Mouse (Mus musculus) intestine, embryonic 16.5 days (tissue): Measurements from ENCODE around the gene Itprid1. TPM values are rescaled to one million over a fixed set of nuclear protein-coding genes. Genes with fewer than 3 reads are reported as not detected.

Experiments used
- ATAC-seq: fragments of 200-750 bp; cut with Nextera tagmentation; 2 replicates; pipeline ENCODE4 v1.8.0; 2017; ENCODE audit warnings: moderate TSS enrichment, moderate library complexity
- H3K27ac ChIP-seq: fragments of 300-500 bp; sonication (generic); 2 replicates; pipeline ENCODE4 v1.5.1; 2014; ENCODE audit warnings: mild to moderate bottlenecking, low read length
- H3K27me3 ChIP-seq: fragments of 300-500 bp; sonication (generic); replicated peaks from 2 replicates; pipeline ENCODE4 v1.6.1; 2014; ENCODE audit warnings: low read length, control low read depth, mixed read lengths; ENCODE audit not compliant: control insufficient read depth, insufficient read depth
- H3K36me3 ChIP-seq: fragments of 300-500 bp; sonication (generic); 2 replicates; pipeline ENCODE4 v1.6.1; 2014; ENCODE audit warnings: low read length, control low read depth; ENCODE audit not compliant: control insufficient read depth, insufficient read depth
- H3K4me1 ChIP-seq: fragments of 300-500 bp; sonication (generic); 2 replicates; pipeline ENCODE4 v1.6.1; 2014; ENCODE audit warnings: low read length, control low read depth, mixed read lengths; ENCODE audit not compliant: control insufficient read depth, insufficient read depth
- H3K4me2 ChIP-seq: fragments of 300-500 bp; sonication (generic); 2 replicates; pipeline ENCODE4 v1.6.1; 2014; ENCODE audit warnings: low read depth, low read length, control low read depth
- H3K4me3 ChIP-seq: fragments of 300-500 bp; sonication (generic); 2 replicates; pipeline ENCODE4 v1.5.1; 2014; ENCODE audit warnings: mild to moderate bottlenecking, low read length
- H3K9ac ChIP-seq: fragments of 300-500 bp; sonication (generic); 2 replicates; pipeline ENCODE4 v1.6.1; 2014; ENCODE audit warnings: low read depth, low read length
- H3K9me3 ChIP-seq: fragments of 300-500 bp; sonication (generic); 2 replicates; pipeline ENCODE4 v1.6.1; 2016; ENCODE audit warnings: low read length, control low read depth; ENCODE audit not compliant: control insufficient read depth
- WGBS: fragments of 180-500 bp; shearing (Covaris S2); extraction: QIAGEN DNeasy Blood & Tissue Kit; methylation state at CpG from one replicate; pipeline ENCODE4 v1.1.7; 2014; 5-methylcytosine and 5-hydroxymethylcytosine counted together
- polyA plus RNA-seq: library from polyadenylated mRNA; unstranded; fragments of >200 nt; fragmentation: Nextera tagmentation; extraction: Ambion mirVana; gene quantifications from 2 replicates; pipeline ENCODE4 v1.2.1, GENCODE M21; 2015

Gene Itprid1
- polyA plus RNA-seq, 1 experiment from 2014 or later, result not detected

DNA sequence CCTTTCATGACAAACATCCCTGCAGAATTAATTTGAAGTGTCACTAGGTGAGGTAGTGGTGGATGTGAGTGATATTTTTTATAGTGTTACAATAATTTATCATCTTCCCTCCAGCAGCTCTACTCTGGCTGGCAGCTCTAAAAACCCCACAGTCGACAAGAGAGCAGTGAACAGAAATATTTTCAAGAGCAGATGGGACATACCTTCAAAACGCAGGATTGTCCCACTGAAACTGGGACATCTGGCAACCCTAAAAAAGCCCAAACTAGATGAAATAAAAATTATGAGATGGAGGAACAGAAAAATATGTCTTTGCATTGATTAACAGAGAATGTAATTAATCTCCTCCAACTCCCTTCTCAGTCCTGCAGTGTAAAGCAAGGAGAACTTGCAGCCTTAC is 30.2 kb upstream of the Itprid1 start:
- Histone ChIP-seq H3K9me3 (no peaks in the 10 kb centered on the region), H3K4me2 (no peak overlapping the region), H3K36me3 (no peaks in the 10 kb centered on the region), H3K4me3 (no peak overlapping the region), H3K27ac (no peak overlapping the region), H3K4me1 (no peaks in the 10 kb centered on the region), H3K27me3 (no peaks in the 10 kb centered on the region), H3K9ac (no peak overlapping the region)
- WGBS, result 70% methylated on average over 2 of the region's 2 CpGs
- ATAC-seq, result no peak

DNA sequence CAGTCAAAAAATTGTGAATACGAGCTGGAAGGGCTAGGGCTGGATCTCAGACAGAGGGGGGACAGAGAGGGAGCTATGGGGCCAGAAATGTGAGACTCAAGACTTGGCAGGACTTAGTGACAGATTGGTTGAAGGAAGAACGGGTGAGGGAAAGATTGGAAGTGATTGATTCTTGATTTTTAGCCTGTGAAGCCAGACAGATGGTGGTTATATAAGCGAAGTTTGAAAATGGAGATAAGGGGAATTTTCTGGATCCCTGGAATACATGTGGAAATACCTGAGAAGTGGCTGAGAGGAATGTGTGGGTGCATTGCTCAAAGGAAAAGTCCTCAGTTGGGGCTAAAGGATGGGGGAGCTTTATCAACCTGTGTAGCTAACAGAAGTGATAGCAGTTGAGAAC is 28.0 kb upstream of the Itprid1 start:
- ATAC-seq, result no peak
- H3K36me3 ChIP-seq, result no peaks in the 10 kb centered on the region
- 66% methylated on average over 3 of the region's 3 CpGs for WGBS
- H3K9me3 ChIP-seq, result no peaks in the 10 kb centered on the region
- no peak overlapping the region for H3K9ac ChIP-seq
- H3K4me1 ChIP-seq, result no peaks in the 10 kb centered on the region
- no peak overlapping the region for H3K27ac ChIP-seq
- no peak overlapping the region for H3K4me2 ChIP-seq
- no peaks in the 10 kb centered on the region for H3K27me3 ChIP-seq
- no peak overlapping the region for H3K4me3 ChIP-seq

DNA sequence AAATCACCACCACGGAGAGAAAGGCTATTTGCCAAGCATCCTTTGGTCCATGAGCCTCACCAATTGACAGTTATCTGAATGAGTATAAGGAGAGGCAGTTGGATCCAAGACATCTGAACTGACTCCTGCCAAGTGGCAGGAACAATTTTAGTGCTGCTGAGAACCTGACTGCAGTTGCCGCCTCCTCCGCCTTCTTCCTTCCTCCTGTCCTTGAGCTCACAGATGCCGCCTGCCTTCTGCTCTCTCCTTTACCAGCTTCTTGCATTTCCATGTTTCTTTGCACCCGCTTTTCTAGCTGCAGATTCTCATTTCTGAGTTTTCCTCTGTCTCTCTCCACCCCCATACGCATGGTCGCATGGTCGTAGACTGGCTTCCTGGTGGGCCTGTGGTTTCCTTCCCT is 25.5 kb upstream of the Itprid1 start:
- H3K9me3 ChIP-seq, result no peaks in the 10 kb centered on the region
- ATAC-seq, result no peak
- 83% methylated on average over 8 of the region's 8 CpGs for WGBS
- H3K9ac ChIP-seq, result no peak overlapping the region
- no peak overlapping the region for H3K4me2 ChIP-seq
- H3K4me3 ChIP-seq, result no peak overlapping the region
- H3K36me3 ChIP-seq, result no peaks in the 10 kb centered on the region
- H3K4me1 ChIP-seq, result no peaks in the 10 kb centered on the region
- H3K27ac ChIP-seq, result no peak overlapping the region
- H3K27me3 ChIP-seq, result no peaks in the 10 kb centered on the region

DNA sequence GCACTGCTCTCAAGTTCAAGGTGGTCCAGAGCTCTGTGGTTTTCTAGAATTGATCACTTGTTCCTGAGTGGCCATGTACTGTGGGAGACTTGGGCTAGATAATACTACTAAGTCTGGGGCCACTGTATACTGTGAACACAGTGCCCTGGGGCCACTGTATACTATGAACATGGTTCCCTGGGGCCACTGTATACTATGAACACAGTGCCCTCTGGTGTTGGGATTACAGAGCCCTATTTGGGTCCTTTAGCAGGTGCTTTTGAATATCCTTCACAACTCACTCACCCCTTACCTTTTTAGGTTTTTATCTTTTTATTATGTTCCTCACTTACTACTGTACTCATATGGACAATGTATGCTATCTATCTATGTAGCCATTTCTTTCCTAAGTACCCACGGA is 24.3 kb upstream of the Itprid1 start:
- no peaks in the 10 kb centered on the region for H3K9me3 ChIP-seq
- ATAC-seq, result no peak
- no peaks in the 10 kb centered on the region for H3K27me3 ChIP-seq
- no peaks in the 10 kb centered on the region for H3K4me1 ChIP-seq
- no peaks in the 10 kb centered on the region for H3K36me3 ChIP-seq
- no peak overlapping the region for H3K27ac ChIP-seq
- H3K9ac ChIP-seq, result no peak overlapping the region
- H3K4me2 ChIP-seq, result no peak overlapping the region
- 65% methylated on average over 1 of the region's 1 CpGs for WGBS
- no peak overlapping the region for H3K4me3 ChIP-seq

DNA sequence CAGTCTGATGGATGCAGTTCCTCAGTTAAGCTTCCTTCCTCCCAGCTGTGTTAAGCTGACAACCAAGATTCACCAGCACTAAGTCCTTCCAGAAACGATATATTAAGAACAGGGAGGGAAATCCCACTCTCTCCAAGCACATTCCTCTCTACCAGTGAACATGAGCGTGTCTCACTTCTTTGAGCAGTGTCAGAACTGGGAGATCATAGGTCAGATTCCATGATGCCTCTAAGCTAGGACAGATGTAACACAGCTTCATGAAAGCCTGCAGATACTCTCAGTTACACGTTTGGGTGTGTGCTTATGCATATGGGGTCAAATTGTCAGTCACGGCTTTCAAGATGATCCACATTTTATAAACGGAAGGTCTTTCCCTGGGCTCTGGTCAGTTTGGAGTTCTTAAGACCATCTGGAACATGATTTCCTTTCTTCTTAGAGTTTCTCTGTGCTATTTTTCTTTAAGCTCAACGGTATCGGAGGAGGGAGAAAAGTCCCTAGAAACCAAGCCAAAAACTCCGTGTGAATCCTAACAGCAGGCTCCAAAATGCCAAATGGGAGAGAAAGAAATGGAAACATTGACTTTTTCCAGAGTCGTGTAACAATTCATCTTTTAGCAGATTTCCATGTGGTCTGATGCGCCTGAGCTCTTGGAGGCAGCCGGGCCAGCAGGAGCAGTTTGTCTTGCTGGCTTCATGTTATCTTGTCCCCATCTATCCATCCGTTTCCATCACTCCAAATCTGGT is 22.3 kb upstream of the Itprid1 start:
- H3K9me3 ChIP-seq, result no peaks in the 10 kb centered on the region
- H3K36me3 ChIP-seq, result no peaks in the 10 kb centered on the region
- no peaks in the 10 kb centered on the region for H3K27me3 ChIP-seq
- H3K4me2 ChIP-seq, result no peak overlapping the region
- H3K27ac ChIP-seq, result no peak overlapping the region
- no peaks in the 10 kb centered on the region for H3K4me1 ChIP-seq
- no peak for ATAC-seq
- WGBS, result 48% methylated on average over 12 of the region's 12 CpGs
- no peak overlapping the region for H3K9ac ChIP-seq
- no peak overlapping the region for H3K4me3 ChIP-seq

DNA sequence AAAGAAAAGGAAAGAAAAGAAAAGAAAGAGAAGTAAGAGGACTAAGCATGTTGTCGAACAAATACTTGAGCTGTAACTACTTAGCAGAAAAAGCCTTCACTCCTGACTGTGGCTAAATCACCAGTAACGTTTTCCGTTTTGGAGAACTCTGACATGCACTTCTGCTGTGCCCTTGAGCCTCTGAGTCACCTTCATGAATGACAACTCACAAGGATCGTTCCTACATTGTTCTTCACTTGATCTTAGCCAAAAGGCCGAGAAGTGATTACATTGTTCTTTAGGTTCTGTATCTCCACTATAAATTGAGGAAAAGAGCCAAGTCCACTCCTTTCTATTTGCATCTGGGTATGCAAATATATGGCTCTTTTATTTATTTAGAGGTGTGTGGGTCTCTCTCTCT is 19.8 kb upstream of the Itprid1 start:
- H3K9me3 ChIP-seq, result no peaks in the 10 kb centered on the region
- no peaks in the 10 kb centered on the region for H3K4me1 ChIP-seq
- no peak for ATAC-seq
- no peaks in the 10 kb centered on the region for H3K27me3 ChIP-seq
- no peak overlapping the region for H3K27ac ChIP-seq
- no peaks in the 10 kb centered on the region for H3K36me3 ChIP-seq
- no peak overlapping the region for H3K4me2 ChIP-seq
- H3K4me3 ChIP-seq, result no peak overlapping the region
- H3K9ac ChIP-seq, result no peak overlapping the region
- 81% methylated on average over 5 of the region's 5 CpGs for WGBS

DNA sequence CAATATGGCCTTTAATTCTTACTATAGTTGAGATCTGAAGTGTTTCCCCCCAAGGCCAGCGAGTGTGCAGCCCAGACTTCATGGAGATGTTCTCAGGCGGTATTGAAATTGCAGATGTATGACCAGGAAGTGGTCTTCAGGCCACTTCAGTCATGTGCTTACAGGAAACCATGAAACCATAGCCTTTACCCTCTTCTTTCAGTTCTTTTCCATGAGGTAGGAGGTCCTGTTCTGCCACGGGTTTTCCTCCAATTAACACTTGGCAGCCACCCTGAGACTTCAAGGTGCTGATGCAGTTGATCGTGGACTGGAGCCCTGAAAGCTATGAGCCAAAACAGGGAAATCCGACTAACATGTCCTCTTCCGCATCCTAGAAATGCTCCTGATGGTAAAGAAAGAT is 7.0 kb upstream of the Itprid1 start:
- H3K36me3 ChIP-seq, result no peaks in the 10 kb centered on the region
- WGBS, result 86% methylated on average over 6 of the region's 6 CpGs
- H3K4me2 ChIP-seq, result no peak overlapping the region
- ATAC-seq, result no peak
- H3K27ac ChIP-seq, result no peak overlapping the region
- H3K9ac ChIP-seq, result no peak overlapping the region
- H3K9me3 ChIP-seq, result no peaks in the 10 kb centered on the region
- no peak overlapping the region for H3K4me3 ChIP-seq
- no peaks in the 10 kb centered on the region for H3K27me3 ChIP-seq
- no peaks in the 10 kb centered on the region for H3K4me1 ChIP-seq

DNA sequence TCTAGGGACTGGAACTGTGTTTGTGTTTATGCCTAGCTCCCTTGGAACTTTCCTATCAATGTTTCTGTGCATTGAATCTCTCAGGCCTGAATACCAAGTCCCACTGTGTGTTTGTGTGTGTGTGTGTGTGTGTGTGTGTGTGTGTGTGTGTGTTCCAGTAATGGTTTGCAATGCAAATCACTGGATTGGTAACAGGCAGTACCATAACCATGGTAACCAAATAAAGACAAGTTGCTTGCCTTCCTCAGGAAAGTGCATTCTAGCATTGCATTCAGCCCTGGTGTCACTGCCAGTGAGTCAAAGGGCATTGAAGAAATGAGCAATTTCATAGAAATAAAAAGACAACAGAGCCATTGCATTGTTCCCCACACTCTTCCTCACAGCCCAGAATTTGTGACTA is 15.9 kb downstream of the Itprid1 start:
- Histone ChIP-seq H3K27ac (no peak overlapping the region), H3K27me3 (no peaks in the 10 kb centered on the region), H3K4me1 (no peaks in the 10 kb centered on the region), H3K9ac (no peak overlapping the region), H3K9me3 (no peaks in the 10 kb centered on the region), H3K36me3 (no peaks in the 10 kb centered on the region), H3K4me2 (no peak overlapping the region), H3K4me3 (no peak overlapping the region)
- no peak for ATAC-seq

DNA sequence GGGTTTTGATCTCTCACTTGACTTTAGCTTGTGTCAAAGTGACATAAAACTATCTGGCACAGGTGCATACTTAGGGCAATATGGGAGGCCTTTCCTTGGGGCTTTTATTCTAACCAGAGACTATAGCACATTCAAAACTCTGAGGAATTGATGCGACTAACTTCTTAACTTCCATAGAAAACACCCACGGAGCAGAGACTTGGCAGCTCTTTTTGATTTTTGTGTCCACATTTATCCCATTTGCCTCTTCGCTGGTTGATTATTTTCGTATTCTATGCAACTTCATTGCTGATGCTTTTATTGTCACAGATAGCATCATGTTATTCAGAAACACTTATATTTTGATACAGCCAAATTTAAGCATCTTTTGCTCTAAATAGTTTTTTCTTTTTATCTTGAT is 19.4 kb downstream of the Itprid1 start:
- ATAC-seq, result no peak
- no peaks in the 10 kb centered on the region for H3K27me3 ChIP-seq
- H3K4me1 ChIP-seq, result no peaks in the 10 kb centered on the region
- no peaks in the 10 kb centered on the region for H3K36me3 ChIP-seq
- H3K4me3 ChIP-seq, result no peak overlapping the region
- WGBS, result 85% methylated on average over 4 of the region's 4 CpGs
- no peak overlapping the region for H3K27ac ChIP-seq
- H3K9me3 ChIP-seq, result no peaks in the 10 kb centered on the region
- no peak overlapping the region for H3K9ac ChIP-seq
- no peak overlapping the region for H3K4me2 ChIP-seq

DNA sequence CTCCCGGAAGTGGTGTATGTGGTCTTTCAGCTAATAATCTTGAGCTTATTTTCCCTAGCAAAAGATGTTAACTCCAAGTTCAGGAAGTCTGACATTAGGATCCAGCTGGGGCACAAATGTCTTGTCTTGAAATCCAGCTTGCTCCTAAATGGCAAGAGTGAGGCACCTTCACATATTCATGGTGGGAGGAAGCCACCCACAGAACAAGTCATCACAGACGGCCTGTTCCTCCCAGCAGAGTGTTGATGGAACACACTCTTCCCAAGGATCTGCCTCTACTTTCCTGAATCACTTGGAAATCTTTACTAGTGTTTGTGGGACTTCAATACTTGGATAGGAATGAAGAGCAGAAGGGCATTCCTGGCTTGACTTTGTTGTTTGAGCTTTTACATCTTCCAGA is 28.5 kb downstream of the Itprid1 start:
- Histone ChIP-seq H3K27ac (no peak overlapping the region), H3K9me3 (no peaks in the 10 kb centered on the region), H3K4me1 (no peaks in the 10 kb centered on the region), H3K9ac (no peak overlapping the region), H3K4me2 (no peak overlapping the region), H3K4me3 (no peak overlapping the region), H3K27me3 (no peaks in the 10 kb centered on the region), H3K36me3 (no peaks in the 10 kb centered on the region)
- ATAC-seq, result no peak
- WGBS, result 72% methylated on average over 2 of the region's 2 CpGs
